19 mouse cellular contexts compared by ENCODE assay signal in the genomic region with DNA sequence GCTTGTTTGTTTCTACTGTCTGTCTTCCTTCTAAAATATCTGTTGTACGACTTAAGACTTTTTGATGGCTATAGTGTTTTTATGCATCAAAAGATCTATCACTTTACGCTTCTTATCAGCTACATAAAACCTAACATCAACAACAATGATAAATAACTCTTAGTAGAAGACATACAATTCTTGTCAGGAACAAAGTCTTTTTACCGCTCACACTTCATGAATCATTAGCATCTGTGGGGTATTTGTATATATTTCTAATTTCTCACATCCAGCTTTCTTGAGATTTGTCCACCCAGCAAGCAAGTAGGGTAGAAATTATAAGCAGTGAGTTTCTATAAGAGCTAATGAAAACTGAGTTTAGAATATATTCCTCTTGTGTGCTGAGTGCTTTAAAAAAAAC.
DNase-seq lines count a peak whose midpoint lies in the region; ATAC-seq and TF ChIP-seq lines count a peak whose summit lies in the region.
"Had no signal": no experiment of that assay in that cellular context is flagged by ENCODE, and none has a peak within 500 bp of the region (broad histone marks: within the 10 kb centered on the region; RNA-seq: fewer than 3 reads in every experiment).

No protein-coding gene starts in this region.

- 38% methylated on average over 3 of the region's 3 CpGs for WGBS in lung, embryonic 14.5 days
- WGBS in lung, embryonic 15.5 days = 34% methylated on average over 3 of the region's 3 CpGs

- no peaks in the 10 kb centered on the region for H3K27me3 ChIP-seq in lung, embryonic 14.5 days (ENCODE audit: insufficient read depth, low read length)
- H3K27me3 ChIP-seq in lung, embryonic 15.5 days = no peaks in the 10 kb centered on the region
- H3K27me3 ChIP-seq: CH12.LX, Patski had no signal

- TF ChIP-seq CTCF in lung, embryonic 14.5 days (IDR thresholded peaks at IDR 0.05; ENCODE audit: low read depth) = no peak

- peak; percentile 81 for ATAC-seq in lung, embryonic 14.5 days (ENCODE audit: insufficient read depth)
- peak; percentile 49 for ATAC-seq in lung, embryonic 15.5 days (ENCODE audit: borderline replicate concordance, extremely low read depth, low FRiP score, low TSS enrichment)
- ATAC-seq: activated CD4-positive, CD25-positive, alpha-beta regulatory T cell, adult 4 months; CD4-positive, CD25-positive, alpha-beta regulatory T cell, adult 4 months; Patski had no signal

- no peaks in the 10 kb centered on the region for H3K4me1 ChIP-seq in lung, embryonic 14.5 days (ENCODE audit: insufficient read depth)
- H3K4me1 ChIP-seq in lung, embryonic 15.5 days = no peaks in the 10 kb centered on the region

- DNase-seq in lung, embryonic 14.5 days = peak; percentile 81
- DNase-seq in lung, postnatal 10 days = no peak
- no peak for DNase-seq in lung, postnatal 14 days
- DNase-seq: adrenal gland, adult 2 months; adrenal gland, adult 8-10 months; adrenal gland, postnatal 10 days; adrenal gland, postnatal 14 days; adrenal gland, postnatal 25 days; adrenal gland, postnatal 36 days; B cell, adult 2 months; cerebellum, adult 11 months; cerebellum, adult 11-12 months; cerebellum, adult 18-20 months had no signal

- H3K4me2 ChIP-seq in lung, embryonic 14.5 days = no peak overlapping the region
- H3K4me2 ChIP-seq in lung, embryonic 15.5 days = no peak overlapping the region

- no peaks in the 10 kb centered on the region for H3K36me3 ChIP-seq in lung, embryonic 14.5 days (ENCODE audit: insufficient read depth)
- H3K36me3 ChIP-seq in lung, embryonic 15.5 days = no peaks in the 10 kb centered on the region
- H3K36me3 ChIP-seq: G1E had no signal

- H3K27ac ChIP-seq in lung, embryonic 14.5 days (ENCODE audit: low read depth) = no peak overlapping the region
- H3K27ac ChIP-seq in lung, embryonic 15.5 days = no peak overlapping the region

- no peaks in the 10 kb centered on the region for H3K9me3 ChIP-seq in lung, embryonic 14.5 days (ENCODE audit: low read depth, low read length)
- no peaks in the 10 kb centered on the region for H3K9me3 ChIP-seq in lung, embryonic 15.5 days

- no peak overlapping the region for H3K9ac ChIP-seq in lung, embryonic 14.5 days
- H3K9ac ChIP-seq in lung, embryonic 15.5 days = no peak overlapping the region

- no peak overlapping the region for H3K4me3 ChIP-seq in lung, embryonic 14.5 days (ENCODE audit: low read depth, low read length)
- H3K4me3 ChIP-seq in lung, embryonic 15.5 days = no peak overlapping the region
